Mouse (Mus musculus): ENCODE results near the gene Slc16a5.
"Not testable (repeated sequence)": the region's sequence is repeated elsewhere in the genome, so short reads cannot be mapped to it uniquely, and the experiment has no call there.

Gene Slc16a5

DNA sequence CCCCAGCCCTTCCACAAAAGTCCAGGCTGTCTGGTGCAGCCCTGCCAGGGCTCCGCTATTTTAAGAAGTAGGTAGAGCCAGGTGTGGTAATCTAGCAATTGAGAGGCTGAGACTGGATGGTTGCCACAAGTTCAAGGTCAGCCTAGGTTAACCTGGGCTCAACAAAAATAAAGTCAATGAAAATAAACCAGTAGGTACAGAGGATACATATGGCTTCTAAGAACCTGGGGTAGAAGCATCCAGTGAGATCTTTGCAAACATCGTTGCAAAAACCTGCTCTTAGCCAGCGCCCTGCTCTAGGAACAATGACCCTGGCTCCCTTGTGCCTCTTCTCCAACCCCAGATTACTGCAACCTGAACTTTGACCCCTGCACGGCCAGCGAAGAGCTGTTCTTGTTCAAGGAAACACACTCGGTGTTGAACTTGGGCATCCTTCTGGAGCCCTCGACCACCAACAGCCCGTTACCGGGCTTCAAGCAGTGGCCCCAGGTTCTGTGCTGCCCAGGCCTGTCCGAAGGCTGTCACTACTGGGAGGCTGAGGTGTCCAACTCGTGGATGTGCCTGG lies 14.9 kb upstream of the Slc16a5 start:
- no peak for DNase-seq (ENCODE audit: low spot score)

- DNase-seq (ENCODE audit: low spot score) = no peak
Observed at GRCm38 (mm10) chr11:115448075-115448474, 14.2 kb upstream of the Slc16a5 start.

- no peak for DNase-seq (ENCODE audit: low spot score)
Observed at GRCm38 (mm10) chr11:115448998-115449397, 13.3 kb upstream of the Slc16a5 start.

GRCm38 (mm10) chr11:115450176-115450575 lies 12.1 kb upstream of the Slc16a5 start:
- no peak for DNase-seq (ENCODE audit: low spot score)

DNA sequence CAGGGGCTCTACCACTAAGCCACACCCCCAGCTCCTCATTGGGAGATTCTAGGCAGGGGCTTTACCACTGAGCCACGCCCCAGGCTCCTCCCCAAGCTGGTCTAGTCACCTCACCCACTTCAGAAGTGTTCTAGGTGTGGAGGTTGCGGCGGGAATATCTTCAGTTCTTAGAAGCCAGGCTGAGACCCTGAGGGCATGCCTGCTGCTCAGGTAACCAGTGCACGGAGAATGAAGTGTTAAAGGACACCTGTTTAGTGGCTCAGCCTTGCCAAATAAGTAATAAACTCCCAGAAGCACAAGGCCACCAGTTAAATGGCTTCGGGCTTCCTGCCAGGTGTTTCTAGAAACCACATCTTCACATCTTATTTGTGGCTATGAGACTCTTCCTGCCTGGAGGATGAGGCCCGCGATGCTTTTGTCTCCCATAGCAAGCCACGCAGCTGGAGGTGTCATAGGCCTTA lies 10.5 kb upstream of the Slc16a5 start:
- no peak for DNase-seq (ENCODE audit: low spot score)

DNA sequence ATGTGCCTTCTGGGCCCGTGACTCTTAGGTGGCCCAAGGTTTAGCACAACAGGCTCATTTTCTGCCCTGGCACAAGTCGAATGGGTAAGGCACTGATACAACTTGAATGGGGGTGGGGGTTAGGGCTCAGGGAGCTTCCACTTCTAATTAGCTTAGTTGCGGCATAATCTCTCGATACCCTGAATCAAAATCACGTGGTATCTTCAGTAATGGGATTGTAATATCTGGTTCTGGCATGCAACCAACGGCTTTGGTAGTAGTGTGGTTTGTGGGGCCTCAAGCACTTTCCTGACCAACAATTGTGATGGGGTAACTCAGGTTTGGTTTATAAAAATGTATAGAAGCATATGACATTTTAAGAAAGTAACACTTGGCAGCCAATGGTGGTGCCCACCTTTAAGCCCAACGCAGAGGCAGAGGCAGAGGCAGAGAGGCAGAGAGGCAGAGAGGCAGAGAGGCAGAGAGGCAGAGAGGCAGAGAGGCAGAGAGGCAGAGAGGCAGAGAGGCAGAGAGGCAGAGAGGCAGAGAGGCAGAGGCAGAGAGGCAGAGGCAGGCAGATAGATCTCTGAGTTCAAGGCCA lies 9.9 kb upstream of the Slc16a5 start:
- DNase-seq (ENCODE audit: low spot score) = no peak

- DNase-seq (ENCODE audit: low spot score) = no peak
Observed at GRCm38 (mm10) chr11:115453306-115453705, 9.0 kb upstream of the Slc16a5 start.

GRCm38 (mm10) chr11:115454822-115455221 lies 7.5 kb upstream of the Slc16a5 start:
- DNase-seq (ENCODE audit: low spot score) = not testable (repeated sequence)

GRCm38 (mm10) chr11:115455619-115456018 lies 6.7 kb upstream of the Slc16a5 start:
- DNase-seq (ENCODE audit: low spot score) = no peak

DNA sequence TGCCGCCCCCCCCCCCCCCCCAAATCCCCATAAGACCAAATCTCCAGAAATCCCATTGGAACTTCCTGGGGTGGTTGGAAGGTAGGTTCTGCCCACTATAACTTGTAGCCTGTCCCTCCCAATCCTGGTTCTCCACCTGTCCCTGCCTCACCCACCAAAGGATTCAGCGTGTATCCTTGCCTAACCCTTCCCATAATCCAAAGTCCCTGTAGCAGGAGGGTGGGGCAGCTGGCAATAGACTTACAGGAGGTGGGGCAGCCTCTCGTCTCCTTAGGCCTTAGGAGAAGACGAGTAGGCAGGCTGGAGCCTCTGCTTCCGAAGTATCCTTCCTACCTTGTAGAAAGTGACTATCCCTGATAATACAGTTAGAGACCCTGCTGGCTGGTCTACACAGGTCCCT lies 6.1 kb upstream of the Slc16a5 start:
- no peak for DNase-seq (ENCODE audit: low spot score)

DNA sequence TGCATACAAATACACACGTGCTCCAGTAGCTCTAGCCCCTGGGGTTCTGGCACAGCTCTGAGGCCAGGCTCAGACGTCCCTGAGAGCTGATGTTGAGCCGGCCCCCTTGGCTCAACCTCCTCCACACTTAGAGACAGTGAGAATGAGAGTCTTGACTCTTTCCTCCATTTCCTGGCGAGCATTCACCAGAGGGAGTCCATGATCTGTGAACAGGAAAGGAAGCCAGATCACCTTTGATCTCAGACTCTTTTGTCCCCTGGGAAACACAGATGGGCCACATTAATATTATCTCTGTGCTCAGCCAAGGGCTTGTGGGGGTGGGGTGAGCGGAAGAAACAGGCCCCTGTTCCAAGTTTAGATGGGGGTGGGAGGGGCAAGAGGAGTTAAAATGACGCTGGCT lies 4.9 kb upstream of the Slc16a5 start:
- no peak for DNase-seq (ENCODE audit: low spot score)

DNA sequence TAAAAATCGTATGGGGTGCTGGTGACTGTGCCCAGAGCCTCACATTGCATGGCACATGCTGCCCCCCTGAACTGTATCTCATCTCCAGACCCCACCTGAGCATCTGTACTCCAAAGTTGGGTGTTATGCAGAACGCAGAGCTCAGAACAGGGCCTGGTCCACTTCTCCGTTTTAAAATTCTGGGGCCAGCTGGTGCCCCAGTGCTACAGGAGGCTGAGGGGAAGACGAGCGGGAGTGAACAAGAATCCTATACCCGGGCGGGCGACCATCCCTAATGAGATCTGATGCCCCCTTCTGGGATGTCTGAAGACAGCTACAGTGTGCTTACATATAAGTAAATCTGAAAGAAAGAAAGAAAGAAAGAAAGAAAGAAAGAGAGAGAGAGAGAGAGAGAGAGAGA lies 1.3 kb upstream of the Slc16a5 start:
- no peak for DNase-seq (ENCODE audit: low spot score)

GRCm38 (mm10) chr11:115461846-115462242 lies 430 bp upstream of the Slc16a5 start:
- no peak for DNase-seq (ENCODE audit: low spot score)

- DNase-seq (ENCODE audit: low spot score) = no peak
Observed at GRCm38 (mm10) chr11:115463397-115463796, 1.1 kb downstream of the Slc16a5 start.

GRCm38 (mm10) chr11:115464851-115465250 lies 2.6 kb downstream of the Slc16a5 start:
- no peak for DNase-seq (ENCODE audit: low spot score)

DNA sequence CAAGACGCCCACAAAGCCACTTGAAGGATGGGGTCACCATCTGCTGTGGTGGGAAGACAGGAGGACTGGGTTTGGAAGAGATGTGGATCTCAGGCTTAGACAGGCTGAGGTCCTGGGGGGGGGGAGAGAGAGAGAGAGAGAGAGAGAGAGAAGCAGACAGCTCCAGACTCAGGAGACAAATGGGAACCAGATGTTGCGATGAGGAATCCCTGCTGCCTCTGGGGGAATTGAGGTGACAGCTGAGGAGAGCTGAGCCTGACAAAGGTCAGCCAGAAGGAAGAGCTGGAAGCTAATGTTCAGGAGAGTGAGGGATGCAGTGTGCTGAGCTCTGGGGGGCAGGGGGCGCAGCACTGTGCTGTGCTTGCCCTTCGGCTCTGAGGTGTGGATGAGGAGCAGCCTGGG lies 4.9 kb downstream of the Slc16a5 start:
- DNase-seq (ENCODE audit: low spot score) = no peak

- DNase-seq (ENCODE audit: low spot score) = no peak
Observed at GRCm38 (mm10) chr11:115472183-115472582, 9.9 kb downstream of the Slc16a5 start.

DNA sequence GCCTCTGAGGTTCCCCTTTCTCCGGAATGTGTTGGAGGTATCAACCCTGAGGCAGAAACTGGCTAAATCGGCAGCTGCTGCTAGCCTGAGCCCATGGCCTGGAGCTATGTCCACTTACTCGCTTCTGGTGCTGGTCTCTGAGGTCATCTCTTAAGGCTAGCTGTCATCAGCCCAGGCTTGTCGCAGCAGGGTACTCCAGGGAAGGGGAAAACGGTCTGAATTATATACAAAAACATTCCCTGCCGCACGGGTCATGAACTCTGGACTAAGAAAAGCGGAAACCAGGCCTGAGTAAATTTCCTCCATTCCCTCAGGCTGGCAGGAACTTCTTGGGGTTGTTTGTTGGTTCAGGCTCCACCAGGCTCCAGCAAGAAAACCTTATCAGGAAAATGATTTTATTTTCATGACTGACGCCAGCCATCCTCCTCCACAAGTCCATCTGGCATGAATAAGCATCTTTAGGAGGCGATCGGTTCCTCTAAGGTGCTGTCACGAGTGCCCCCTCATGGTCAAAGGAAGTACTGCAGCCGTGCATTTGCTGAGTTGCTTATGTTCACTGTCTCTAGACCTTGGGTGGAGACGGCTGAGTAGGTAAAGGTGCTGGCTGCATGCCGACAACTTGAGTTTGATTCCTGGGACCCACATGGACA lies 11.5 kb downstream of the Slc16a5 start:
- DNase-seq (ENCODE audit: low spot score) = peak; percentile 85

- peak; percentile 76 for DNase-seq (ENCODE audit: low spot score)
Observed at GRCm38 (mm10) chr11:115475025-115475757, 12.9 kb downstream of the Slc16a5 start, which contains the start of gene Armc7. Gene Armc7 (plus strand): TSS chr11:115475667.

GRCm38 (mm10) chr11:115475758-115476237 lies 13.5 kb downstream of the Slc16a5 start:
- no peak for DNase-seq (ENCODE audit: low spot score)

DNA sequence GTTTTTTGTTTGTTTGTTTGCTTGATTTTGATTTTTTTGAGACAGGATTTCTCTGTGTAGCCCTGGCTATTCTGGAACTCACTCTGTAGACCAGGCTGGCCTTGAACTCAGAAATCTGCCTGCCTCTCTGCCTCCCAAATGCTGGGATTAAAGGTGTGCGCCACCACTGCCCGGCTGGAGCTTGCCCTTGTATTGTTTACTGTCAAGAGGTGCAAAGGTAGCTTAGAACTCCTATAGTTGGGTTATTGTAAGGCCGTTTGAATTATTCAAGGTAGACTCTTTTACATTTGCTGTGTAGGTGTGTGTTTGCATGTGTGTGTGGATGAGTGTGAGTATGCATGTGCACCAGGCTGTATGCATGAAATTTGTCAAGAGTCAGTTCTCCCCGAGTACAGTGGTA lies 14.4 kb downstream of the Slc16a5 start:
- not testable (repeated sequence) for DNase-seq (ENCODE audit: low spot score)

GRCm38 (mm10) chr11:115477388-115477787 lies 15.1 kb downstream of the Slc16a5 start:
- not testable (repeated sequence) for DNase-seq (ENCODE audit: low spot score)
